Mouse (Mus musculus) forebrain, embryonic 12.5 days (tissue): Measurements from ENCODE around the gene 4930572O03Rik. TPM values are rescaled to one million over a fixed set of nuclear protein-coding genes. Genes with fewer than 3 reads are reported as not detected.
"Not testable (repeated sequence)": the region's sequence is repeated elsewhere in the genome, so short reads cannot be mapped to it uniquely, and the experiment has no call there.

Experiments used
- ATAC-seq: fragments of 200-750 bp; cut with Nextera tagmentation; 2 replicates; pipeline ENCODE4 v1.8.0; 2017; ENCODE audit warnings: moderate TSS enrichment; ENCODE audit not compliant: low FRiP score
- H3K27ac ChIP-seq: fragments of 300-500 bp; sonication (generic); 2 replicates; pipeline ENCODE4 v1.5.1; 2016; ENCODE audit warnings: mild to moderate bottlenecking
- H3K27me3 ChIP-seq: fragments of 300-500 bp; sonication (generic); 2 replicates; pipeline ENCODE4 v1.6.1; 2016; ENCODE audit warnings: mild to moderate bottlenecking
- H3K36me3 ChIP-seq: fragments of 300-500 bp; sonication (generic); replicated peaks from 2 replicates; pipeline ENCODE4 v1.6.1; 2016; ENCODE audit warnings: mild to moderate bottlenecking
- H3K4me1 ChIP-seq: fragments of 300-500 bp; sonication (generic); 2 replicates; pipeline ENCODE4 v1.6.1; 2016
- H3K4me2 ChIP-seq: fragments of 300-500 bp; sonication (generic); 2 replicates; pipeline ENCODE4 v1.6.1; 2016; ENCODE audit warnings: mild to moderate bottlenecking, moderate library complexity
- H3K4me3 ChIP-seq: fragments of 300-500 bp; sonication (generic); replicated peaks from 2 replicates; pipeline ENCODE4 v1.5.1; 2016; ENCODE audit warnings: mild to moderate bottlenecking
- H3K9ac ChIP-seq: fragments of 300-500 bp; sonication (generic); 2 replicates; pipeline ENCODE4 v1.6.1; 2016; ENCODE audit warnings: mild to moderate bottlenecking
- H3K9me3 ChIP-seq: fragments of 300-500 bp; sonication (generic); 2 replicates; pipeline ENCODE4 v1.6.1; 2016
- WGBS: fragments of 180-500 bp; shearing (Covaris S2); methylation state at CpG from one replicate; pipeline ENCODE4 v1.1.7; 2016; 5-methylcytosine and 5-hydroxymethylcytosine counted together
- polyA plus RNA-seq: library from polyadenylated mRNA; unstranded; fragments of >200 nt; fragmentation: Nextera tagmentation; extraction: Ambion mirVana; gene quantifications from 2 replicates; pipeline ENCODE4 v1.2.1, GENCODE M21; 2016

4930572O03Rik gene
- polyA plus RNA-seq, 1 experiment from 2014 or later: not detected

DNA sequence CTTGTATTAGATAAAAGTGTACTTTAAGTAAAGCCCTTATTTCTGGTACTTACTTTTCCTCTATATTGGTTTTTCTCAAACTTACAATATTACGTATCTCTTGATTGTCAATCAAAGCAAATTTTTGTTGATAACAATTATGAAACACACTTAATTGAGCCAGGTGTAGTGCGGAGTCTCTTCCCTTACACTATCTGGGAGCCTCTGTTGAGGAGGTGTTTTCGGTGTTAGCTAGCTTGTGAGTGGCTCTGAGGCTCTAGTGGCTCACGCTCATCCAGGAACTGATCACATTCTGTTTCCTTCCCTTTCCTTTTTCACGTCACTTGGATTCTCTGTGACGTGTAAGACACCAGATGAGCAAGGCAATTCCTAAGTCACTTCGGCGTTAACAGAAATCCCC is 53.3 kb downstream of the 4930572O03Rik start:
- H3K4me2 ChIP-seq, ATAC-seq, H3K36me3 ChIP-seq, H3K27ac ChIP-seq, H3K27me3 ChIP-seq, H3K4me1 ChIP-seq, H3K4me3 ChIP-seq, H3K9ac ChIP-seq: not testable (repeated sequence)
- H3K9me3 ChIP-seq: peaks cover 27% of the 10 kb centered on the region
- 79% methylated on average over 8 of the region's 8 CpGs for WGBS

DNA sequence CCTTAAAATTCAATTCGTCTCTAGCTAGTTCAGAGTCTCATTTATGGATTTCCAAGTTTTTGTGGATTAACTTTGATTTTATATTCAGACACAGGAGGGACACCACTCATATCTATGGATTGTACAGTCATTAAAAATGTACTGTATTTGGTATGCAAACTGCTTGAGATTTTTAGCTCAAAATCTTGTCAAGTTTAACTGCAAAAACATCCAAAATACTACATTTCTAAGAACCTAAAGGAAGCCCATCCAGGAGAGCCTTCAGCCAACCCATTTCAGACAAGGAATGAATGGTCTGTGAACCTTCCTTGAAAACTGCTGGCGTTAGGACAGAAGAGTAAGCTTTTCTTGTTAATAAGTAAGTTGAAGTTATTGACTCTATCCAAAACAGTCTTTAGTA is 53.9 kb downstream of the 4930572O03Rik start:
- not testable (repeated sequence) for H3K9ac ChIP-seq, H3K36me3 ChIP-seq, ATAC-seq, H3K27ac ChIP-seq, H3K27me3 ChIP-seq, H3K4me1 ChIP-seq, H3K4me3 ChIP-seq, H3K4me2 ChIP-seq
- 61% methylated on average over 2 of the region's 2 CpGs for WGBS
- H3K9me3 ChIP-seq: peaks cover 24% of the 10 kb centered on the region

DNA sequence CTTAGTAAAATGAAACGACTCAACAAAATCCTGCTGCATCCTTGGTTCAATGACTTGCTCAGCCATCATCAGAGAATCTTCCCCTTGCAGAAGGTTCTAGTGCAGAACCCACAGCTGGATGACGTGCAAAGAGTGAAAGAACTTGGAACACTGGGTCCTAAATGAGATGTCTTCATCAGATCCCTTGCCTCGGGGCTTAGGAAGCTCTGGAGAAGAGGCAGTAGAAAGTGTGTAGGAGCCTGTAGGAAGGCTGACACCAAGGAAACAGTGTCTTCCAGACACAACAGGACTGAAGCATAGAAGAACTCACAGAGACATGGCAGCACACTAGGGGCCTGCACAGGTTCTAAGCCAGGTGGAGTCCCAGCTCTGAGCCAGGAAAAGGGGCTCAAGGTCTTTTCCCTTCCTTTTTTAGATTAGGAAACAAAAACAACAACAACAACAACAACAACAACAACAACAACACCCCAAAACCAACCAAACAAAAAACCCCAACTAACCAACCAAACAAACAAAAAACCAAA is 54.4 kb downstream of the 4930572O03Rik start:
- not testable (repeated sequence) for H3K36me3 ChIP-seq, H3K4me2 ChIP-seq, H3K4me1 ChIP-seq, H3K4me3 ChIP-seq, H3K9ac ChIP-seq, ATAC-seq, H3K27me3 ChIP-seq, H3K27ac ChIP-seq
- 62% methylated on average over 3 of the region's 3 CpGs for WGBS
- peaks cover 23% of the 10 kb centered on the region for H3K9me3 ChIP-seq

Other genes starting within 250 kb of the 4930572O03Rik start
- not detected in 2 replicates for gene Gm21149, start 180.5 kb downstream of the 4930572O03Rik start, polyA plus RNA-seq
- not detected in 2 replicates for gene Gm21190, start 127.8 kb downstream of the 4930572O03Rik start, polyA plus RNA-seq
- gene Gm21083, start 79.7 kb downstream of the 4930572O03Rik start, polyA plus RNA-seq: not detected in 2 replicates
- gene Speer4d, start 38.0 kb downstream of the 4930572O03Rik start, polyA plus RNA-seq: not detected in 2 replicates
- not detected in 2 replicates for gene Speer4c, start 57.2 kb upstream of the 4930572O03Rik start, polyA plus RNA-seq